Comparison of ENCODE assay signal across 27 mouse cellular contexts in genomic region chr17:51880895-51881622, GRCm38 (mm10). TPM values are rescaled to one million over a fixed set of nuclear protein-coding genes. Genes with fewer than 3 reads are reported as not detected.
DNase-seq lines count a peak whose midpoint lies in the region; ATAC-seq lines count a peak whose summit lies in the region.
"Had no signal": no experiment of that assay in that cellular context is flagged by ENCODE, and none has a peak within 500 bp of the region (broad histone marks: within the 10 kb centered on the region; RNA-seq: fewer than 3 reads in every experiment).

No protein-coding gene starts in this region.

- WGBS in hindbrain, embryonic 10.5 days = 56% methylated on average over 8 of the region's 8 CpGs
- WGBS in hindbrain, embryonic 14.5 days = 32% methylated on average over 8 of the region's 8 CpGs

- H3K4me3 ChIP-seq in hindbrain, embryonic 10.5 days = no peak overlapping the region
- no peak overlapping the region for H3K4me3 ChIP-seq in hindbrain, embryonic 14.5 days (replicated peaks; ENCODE audit: low read length)
- H3K4me3 ChIP-seq: erythroblast, embryonic 14.5 days; forebrain, embryonic 12.5 days; hindbrain, embryonic 15.5 days; limb, embryonic 10.5 days; limb, embryonic 15.5 days; liver, embryonic 13.5 days; megakaryocyte, embryonic 14.5 days; neural tube, embryonic 12.5 days had no signal

- H3K36me3 ChIP-seq in hindbrain, embryonic 10.5 days = no peaks in the 10 kb centered on the region
- H3K36me3 ChIP-seq in hindbrain, embryonic 14.5 days (replicated peaks; ENCODE audit: control insufficient read depth, insufficient read depth) = no peaks in the 10 kb centered on the region
- H3K36me3 ChIP-seq: forebrain, embryonic 12.5 days; hindbrain, embryonic 15.5 days; limb, embryonic 10.5 days; limb, embryonic 15.5 days; liver, embryonic 13.5 days; neural tube, embryonic 12.5 days had no signal

- H3K27me3 ChIP-seq in hindbrain, embryonic 10.5 days (ENCODE audit: insufficient read depth, poor library complexity, severe bottlenecking) = no peaks in the 10 kb centered on the region
- no peaks in the 10 kb centered on the region for H3K27me3 ChIP-seq in hindbrain, embryonic 14.5 days (ENCODE audit: control insufficient read depth, insufficient read depth, low read length)
- H3K27me3 ChIP-seq: hindbrain, embryonic 15.5 days; limb, embryonic 15.5 days; liver, embryonic 13.5 days; megakaryocyte, embryonic 14.5 days; neural tube, embryonic 12.5 days had no signal

- no peak overlapping the region for H3K4me2 ChIP-seq in hindbrain, embryonic 14.5 days (replicated peaks)
- H3K4me2 ChIP-seq: forebrain, embryonic 12.5 days; hindbrain, embryonic 15.5 days; limb, embryonic 15.5 days; liver, embryonic 13.5 days; neural tube, embryonic 12.5 days had no signal

- ATAC-seq in hindbrain, embryonic 14.5 days (ENCODE audit: low FRiP score) = no peak
- ATAC-seq in activated CD4-positive, CD25-positive, alpha-beta regulatory T cell, adult 4 months = no peak
- ATAC-seq: forebrain, postnatal 0 days; lung, postnatal 0 days; midbrain, embryonic 16.5 days had no signal

- no peak overlapping the region for H3K27ac ChIP-seq in hindbrain, embryonic 10.5 days
- no peak overlapping the region for H3K27ac ChIP-seq in hindbrain, embryonic 14.5 days
- H3K27ac ChIP-seq: forebrain, embryonic 12.5 days; hindbrain, embryonic 15.5 days; limb, embryonic 10.5 days; limb, embryonic 15.5 days; liver, embryonic 13.5 days; neural tube, embryonic 12.5 days had no signal

- peak; percentile 3 for DNase-seq in hindbrain, embryonic 10.5 days (ENCODE audit: low spot score)
- no peak for DNase-seq in hindbrain, embryonic 14.5 days (ENCODE audit: low spot score)
- peak; percentile 8 to 39 for DNase-seq in thymus, adult 18-20 months
- DNase-seq in thymus, postnatal 0 days (ENCODE audit: low spot score) = no peak
- peak; percentile 50 for DNase-seq in R1 (ENCODE audit: low read depth, low spot score)
- DNase-seq in gastrocnemius, postnatal 4 days (ENCODE audit: low spot score in 2 of 2) = no peak
- DNase-seq: adrenal gland, postnatal 36 days; cerebellum, adult 18-20 months; cerebellum, postnatal 10 days; forebrain, postnatal 0 days; kidney, adult 11 months; kidney, postnatal 14 days; layer of hippocampus, adult 9-11 months; liver, embryonic 13.5 days; lung, adult 18-20 months; lung, postnatal 4 days; right cerebral cortex, adult 18-20 months had no signal

- no peak overlapping the region for H3K9ac ChIP-seq in hindbrain, embryonic 14.5 days
- H3K9ac ChIP-seq: forebrain, embryonic 12.5 days; forebrain, postnatal 0 days; hindbrain, embryonic 15.5 days; limb, embryonic 15.5 days; liver, embryonic 13.5 days; neural tube, embryonic 12.5 days had no signal

- no peaks in the 10 kb centered on the region for H3K9me3 ChIP-seq in hindbrain, embryonic 10.5 days
- H3K9me3 ChIP-seq in hindbrain, embryonic 14.5 days (ENCODE audit: control insufficient read depth, low read length) = no peaks in the 10 kb centered on the region
- H3K9me3 ChIP-seq: forebrain, embryonic 12.5 days; hindbrain, embryonic 15.5 days; limb, embryonic 10.5 days; limb, embryonic 15.5 days; liver, embryonic 13.5 days; megakaryocyte, embryonic 14.5 days; neural tube, embryonic 12.5 days had no signal

- 0 out of 2 replicates have a peak, but pooled peaks cover 4% of the 10 kb centered on the region for H3K4me1 ChIP-seq in hindbrain, embryonic 10.5 days (replicated peaks)
- H3K4me1 ChIP-seq in hindbrain, embryonic 14.5 days (replicated peaks; ENCODE audit: control insufficient read depth, insufficient read depth, low read length) = no peaks in the 10 kb centered on the region
- H3K4me1 ChIP-seq: hindbrain, embryonic 15.5 days; limb, embryonic 10.5 days; limb, embryonic 15.5 days; liver, embryonic 13.5 days; megakaryocyte, embryonic 14.5 days; neural tube, embryonic 12.5 days had no signal

RNA-seq across cellular contexts. Expression of gene Satb1, which starts 48.0 kb away (rescaled TPM):
- 20.1 and 21.2 TPM in 2 replicates for polyA plus RNA-seq in hindbrain, embryonic 10.5 days (2016; fragmentation: Nextera tagmentation; extraction: Ambion mirVana)
- polyA plus RNA-seq in hindbrain, embryonic 14.5 days (2014; fragmentation: Nextera tagmentation; extraction: Ambion mirVana) = 42.6 and 44.1 TPM in 2 replicates
- polyA plus RNA-seq in thymus, postnatal 0 days (2015; fragmentation: Nextera tagmentation; extraction: Ambion mirVana) = 728 and 901 TPM in 2 replicates
- 10 to 100 TPM; 66.4 to 68.8 TPM for total RNA-seq in gastrocnemius, postnatal 4 days (2021)
- 10 to 100 TPM; 41.0 to 63.4 TPM for polyA plus RNA-seq in activated CD4-positive, CD25-positive, alpha-beta regulatory T cell, adult 4 months (2017; shearing (Covaris generic))

Comparison
In these comparisons a context has a peak if more than half of its experiments do, and no peak if none do; other contexts are left out.
1. DNase-seq: peak in hindbrain, embryonic 10.5 days (single experiment), thymus, adult 18-20 months (2 of 2) and R1 (single experiment); none in hindbrain, embryonic 14.5 days (single experiment), thymus, postnatal 0 days (single experiment) and gastrocnemius, postnatal 4 days (0 of 2).
2. RNA of gene Satb1, which starts 48.0 kb away (polyA plus RNA-seq): 728 to 901 TPM in thymus, postnatal 0 days; 41.0 to 63.4 TPM in activated CD4-positive, CD25-positive, alpha-beta regulatory T cell, adult 4 months, 42.6 to 44.1 TPM in hindbrain, embryonic 14.5 days and 20.1 to 21.2 TPM in hindbrain, embryonic 10.5 days; every median in the first group is over 10 times any median in the second.